Comparison of ENCODE assay signal across 8 mouse cellular contexts in the genomic region with DNA sequence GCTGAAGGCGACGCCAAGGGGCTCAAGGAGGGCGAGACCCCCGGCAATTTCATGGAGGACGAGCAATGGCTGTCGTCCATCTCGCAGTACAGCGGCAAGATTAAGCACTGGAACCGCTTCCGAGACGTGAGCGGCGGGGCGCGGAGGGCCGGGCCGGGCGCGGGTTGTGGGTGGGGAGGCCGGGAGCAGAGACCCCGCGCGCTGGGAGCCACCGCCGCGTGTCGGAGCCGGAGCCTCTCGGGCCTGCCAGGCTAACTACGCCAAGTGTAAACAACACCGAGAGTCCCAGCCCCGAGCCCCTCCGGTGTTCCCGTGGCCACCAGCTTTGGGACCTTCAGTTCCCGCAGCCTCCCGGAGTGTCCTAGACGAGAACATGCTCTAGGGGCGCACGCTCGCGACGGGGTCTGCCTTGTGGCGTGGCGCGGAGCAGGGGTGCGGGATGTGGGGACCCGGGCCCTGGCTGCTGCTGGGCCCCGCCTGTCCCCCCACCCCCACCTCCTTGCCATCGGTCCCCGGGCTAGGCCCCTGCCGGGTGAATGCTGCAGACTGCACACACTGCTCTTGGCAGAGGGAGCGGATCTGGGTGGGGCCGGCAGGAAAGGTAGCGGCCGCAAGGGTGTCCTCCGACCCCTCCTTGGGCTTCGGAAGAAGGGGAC. TPM values are rescaled to one million over a fixed set of nuclear protein-coding genes. Genes with fewer than 3 reads are reported as not detected.
DNase-seq lines count a peak whose midpoint lies in the region; ATAC-seq lines count a peak whose summit lies in the region.

No protein-coding gene starts in this region.

- H3K4me1 ChIP-seq in intestine, embryonic 15.5 days (replicated peaks) = peaks cover 13% of the 10 kb centered on the region
- H3K4me1 ChIP-seq in neural tube, embryonic 15.5 days = peaks cover 50% of the 10 kb centered on the region

- peak overlapping the region; percentile 62 for H3K9ac ChIP-seq in intestine, embryonic 15.5 days
- peak overlapping the region; percentile 85 for H3K9ac ChIP-seq in neural tube, embryonic 15.5 days (replicated peaks)

- H3K27ac ChIP-seq in intestine, embryonic 15.5 days = no peak overlapping the region
- peak overlapping the region; percentile 94 for H3K27ac ChIP-seq in neural tube, embryonic 15.5 days (replicated peaks)

- H3K4me2 ChIP-seq in intestine, embryonic 15.5 days (replicated peaks) = peak overlapping the region; percentile 100
- peak overlapping the region; percentile 87 for H3K4me2 ChIP-seq in neural tube, embryonic 15.5 days

- no peaks in the 10 kb centered on the region for H3K9me3 ChIP-seq in intestine, embryonic 15.5 days
- no peaks in the 10 kb centered on the region for H3K9me3 ChIP-seq in neural tube, embryonic 15.5 days (replicated peaks)

- peaks cover 32% of the 10 kb centered on the region for H3K27me3 ChIP-seq in intestine, embryonic 15.5 days (replicated peaks)
- H3K27me3 ChIP-seq in neural tube, embryonic 15.5 days (replicated peaks) = no peaks in the 10 kb centered on the region

- under 1% methylated on average over 57 of the region's 57 CpGs for WGBS in intestine, embryonic 15.5 days
- WGBS in neural tube, embryonic 15.5 days = under 1% methylated on average over 57 of the region's 57 CpGs

- peak; percentile 47 for DNase-seq in CD4-positive helper T cell, adult 2 months (ENCODE audit: low read depth, low spot score)
- DNase-seq in MN1 (ENCODE audit: low spot score) = peak; percentile 89
- peak; percentile 70 to 77 for DNase-seq in heart, adult 18-20 months
- peak; percentile 37 to 53 for DNase-seq in lung, adult 18-20 months

- peak overlapping the region; percentile 56 for H3K4me3 ChIP-seq in intestine, embryonic 15.5 days (replicated peaks)
- H3K4me3 ChIP-seq in neural tube, embryonic 15.5 days (replicated peaks) = peak overlapping the region; percentile 84

- H3K36me3 ChIP-seq in intestine, embryonic 15.5 days = no peaks in the 10 kb centered on the region
- H3K36me3 ChIP-seq in neural tube, embryonic 15.5 days = no peaks in the 10 kb centered on the region

- peak; percentile 48 for ATAC-seq in common myeloid progenitor, adult 5-6 weeks (replicated peaks; ENCODE audit: low read depth, poor library complexity, severe bottlenecking)
- ATAC-seq in intestine, embryonic 15.5 days = peak; percentile 73
- ATAC-seq in neural tube, embryonic 15.5 days (ENCODE audit: low FRiP score) = peak; percentile 64
- ATAC-seq in erythroblast, adult 5-6 weeks (replicated peaks; ENCODE audit: low FRiP score, poor library complexity, severe bottlenecking) = no peak

RNA-seq across cellular contexts. Expression of a gene that starts 0.6 kb away (rescaled TPM):
- total RNA-seq in common myeloid progenitor, adult 5-6 weeks (2017) = 0.09 TPM in 1 of 2 replicates, not detected in the other
- 10 to 100 TPM; 10.3 to 16.2 TPM for total RNA-seq in heart, adult 18-20 months (2021)
- 3.7 and 4.2 TPM in 2 replicates for polyA plus RNA-seq in intestine, embryonic 15.5 days (2015; fragmentation: Nextera tagmentation; extraction: Ambion mirVana)
- polyA plus RNA-seq in neural tube, embryonic 15.5 days (2015; fragmentation: Nextera tagmentation; extraction: Ambion mirVana) = 114 and 122 TPM in 2 replicates
- total RNA-seq in erythroblast, adult 5-6 weeks (2015; ENCODE audit: low replicate concordance) = not detected in 2 replicates
- not detected in 2 replicates for total RNA-seq in erythroblast, adult 5-6 weeks (2017; ENCODE audit: low replicate concordance)

Comparison
In these comparisons a context has a peak if more than half of its experiments do, and no peak if none do; other contexts are left out.
1. RNA of a gene that starts 0.6 kb away (total RNA-seq): 10.3 to 16.2 TPM in heart, adult 18-20 months; 0.09 TPM in common myeloid progenitor, adult 5-6 weeks and not detected in erythroblast, adult 5-6 weeks; every median in the first group is over 10 times any median in the second.
2. Peak in every context shown above with its lines, with median percentiles within 50 percentile points of each other: DNase-seq.